Mouse (Mus musculus): ENCODE results near the gene Gm8439. TPM values are rescaled to one million over a fixed set of nuclear protein-coding genes. Genes with fewer than 3 reads are reported as not detected.

Gm8439 gene
- not detected for polyA plus RNA-seq (2012; fragmentation: generic; extraction: Trizol)

DNA sequence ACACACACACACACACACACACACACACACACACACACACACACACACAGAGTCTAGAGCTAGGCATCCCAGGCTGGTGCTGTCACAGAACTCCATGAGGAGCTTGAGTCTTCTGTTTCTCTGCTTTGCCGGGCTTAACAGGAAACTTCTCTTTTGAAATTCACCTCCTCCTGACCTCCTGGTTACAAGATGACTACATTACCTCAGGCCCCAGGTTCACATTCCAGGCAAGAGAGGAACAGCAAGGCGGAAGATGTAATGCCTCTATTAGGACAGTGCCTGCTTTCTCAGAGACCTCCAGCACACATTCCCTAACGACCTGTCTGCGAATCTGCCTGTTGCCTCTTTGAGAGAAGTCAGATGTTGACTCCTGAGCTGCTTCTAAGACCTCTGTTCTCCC lies at the start of gene Gm8439:
TSS of gene Gm8439 (plus strand) at position 301 of the 400 bp plus-strand sequence.
- H3K4me2 ChIP-seq (ENCODE audit: low read depth): peak within 1 kb of the TSS; percentile 13
- H3ac ChIP-seq (ENCODE audit: control insufficient read depth, insufficient read length): no peak within 1 kb of the TSS
- TF ChIP-seq MAX (IDR thresholded peaks at IDR 0.05; ENCODE audit: low read depth) (no peak), POLR2A (IDR thresholded peaks at IDR 0.05; ENCODE audit: insufficient read length, low read depth) (no peak), SRF (IDR thresholded peaks at IDR 0.05; ENCODE audit: control insufficient read depth, insufficient read length, low read depth) (no peak), MYOG (IDR thresholded peaks at IDR 0.05; ENCODE audit: control insufficient read depth in 1 of 3, insufficient read depth in 1 of 3, insufficient read length in 2 of 3, low read depth in 2 of 3) (no peak), CEBPB (IDR thresholded peaks at IDR 0.05; ENCODE audit: insufficient read depth, poor library complexity, severe bottlenecking) (no peak), REST (IDR thresholded peaks at IDR 0.05; ENCODE audit: insufficient read depth, insufficient read length) (no peak), TCF12 (IDR thresholded peaks at IDR 0.05; ENCODE audit: insufficient read depth, poor library complexity, severe bottlenecking) (no peak), POLR2AphosphoS2 (IDR thresholded peaks at IDR 0.05; ENCODE audit: insufficient read length, low read depth) (no peak), E2F4 (IDR thresholded peaks at IDR 0.05; ENCODE audit: insufficient read depth) (no peak), USF1 (IDR thresholded peaks at IDR 0.05; ENCODE audit: low read depth) (no peak), TCF3 (IDR thresholded peaks at IDR 0.05; ENCODE audit: insufficient read length, low read depth) (no peak), MYOD1 (IDR thresholded peaks at IDR 0.05; ENCODE audit: control insufficient read depth in 1 of 3, insufficient read length in 2 of 3, low read depth in 2 of 3) (no peak)
- H3K36me3 ChIP-seq (ENCODE audit: control insufficient read depth, insufficient read depth): no peaks in the 10 kb centered on the region
- no peak within 1 kb of the TSS for H3K4me3 ChIP-seq
- peaks cover 22% of the 10 kb centered on the region for H3K27me3 ChIP-seq (ENCODE audit: control insufficient read depth, insufficient read depth, insufficient read length)
- no peaks in the 10 kb centered on the region for H3K79me2 ChIP-seq (ENCODE audit: control insufficient read depth, insufficient read depth)

DNA sequence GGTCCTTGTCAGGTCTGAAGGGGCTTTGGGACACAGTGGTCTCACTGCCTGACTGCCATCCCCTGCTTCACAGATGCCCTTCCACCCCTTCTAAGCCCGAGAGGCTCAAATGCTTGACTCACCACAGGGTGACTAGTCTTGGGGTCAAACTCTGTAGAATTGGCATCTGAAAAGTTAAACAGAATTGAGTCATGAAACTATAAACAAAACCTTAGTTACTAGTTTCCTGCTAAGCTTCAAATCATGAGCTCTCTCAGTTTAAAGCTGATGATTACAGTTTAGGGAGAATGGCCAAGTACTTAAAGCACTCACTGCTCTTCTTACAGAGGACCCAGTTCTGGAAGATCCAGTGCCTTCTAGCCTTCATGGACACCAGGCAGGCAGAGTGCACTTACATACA lies 43.6 kb upstream of the Gm8439 start:
- Histone ChIP-seq H3K36me3 (ENCODE audit: control insufficient read depth, insufficient read depth) (peaks cover 63% of the 10 kb centered on the region), H3K4me2 (ENCODE audit: low read depth) (no peak overlapping the region), H3ac (ENCODE audit: control insufficient read depth, insufficient read length) (no peak overlapping the region), H3K79me2 (ENCODE audit: control insufficient read depth, insufficient read depth) (no peaks in the 10 kb centered on the region), H3K27me3 (ENCODE audit: control insufficient read depth, insufficient read depth, insufficient read length) (no peaks in the 10 kb centered on the region), H3K4me3 (no peak overlapping the region)
- TF ChIP-seq TCF12 (IDR thresholded peaks at IDR 0.05; ENCODE audit: insufficient read depth, poor library complexity, severe bottlenecking) (no peak), MYOG (IDR thresholded peaks at IDR 0.05; ENCODE audit: control insufficient read depth in 1 of 3, insufficient read depth in 1 of 3, insufficient read length in 2 of 3, low read depth in 2 of 3) (no peak), POLR2AphosphoS2 (IDR thresholded peaks at IDR 0.05; ENCODE audit: insufficient read length, low read depth) (no peak), MAX (IDR thresholded peaks at IDR 0.05; ENCODE audit: low read depth) (no peak), POLR2A (IDR thresholded peaks at IDR 0.05; ENCODE audit: insufficient read length, low read depth) (no peak), TCF3 (IDR thresholded peaks at IDR 0.05; ENCODE audit: insufficient read length, low read depth) (no peak), CEBPB (IDR thresholded peaks at IDR 0.05; ENCODE audit: insufficient read depth, poor library complexity, severe bottlenecking) (no peak), MYOD1 (IDR thresholded peaks at IDR 0.05; ENCODE audit: control insufficient read depth in 1 of 3, insufficient read length in 2 of 3, low read depth in 2 of 3) (no peak), USF1 (IDR thresholded peaks at IDR 0.05; ENCODE audit: low read depth) (no peak), SRF (IDR thresholded peaks at IDR 0.05; ENCODE audit: control insufficient read depth, insufficient read length, low read depth) (no peak), REST (IDR thresholded peaks at IDR 0.05; ENCODE audit: insufficient read depth, insufficient read length) (no peak), E2F4 (IDR thresholded peaks at IDR 0.05; ENCODE audit: insufficient read depth) (no peak)

DNA sequence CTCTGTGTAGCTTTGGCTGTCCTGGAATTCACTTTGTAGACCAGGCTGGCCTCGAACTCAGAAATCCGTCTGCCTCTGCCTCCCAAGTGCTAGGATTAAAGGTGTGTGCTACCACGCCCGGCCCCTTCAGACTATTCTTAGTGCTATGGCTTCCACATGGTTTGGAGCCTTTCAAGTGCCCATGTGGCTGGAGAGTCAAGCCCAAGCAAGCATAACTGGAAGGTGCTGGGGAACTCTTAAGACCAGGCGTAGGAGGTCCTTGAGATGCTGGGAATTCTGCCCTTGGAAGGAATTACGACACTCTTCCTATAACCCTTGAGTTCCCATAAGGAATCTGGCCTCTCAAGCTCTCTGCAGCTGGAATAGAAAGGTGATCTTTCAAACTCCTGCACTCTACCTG lies 32.0 kb upstream of the Gm8439 start:
- Histone ChIP-seq H3K36me3 (ENCODE audit: control insufficient read depth, insufficient read depth) (peaks cover 63% of the 10 kb centered on the region), H3K27me3 (ENCODE audit: control insufficient read depth, insufficient read depth, insufficient read length) (no peaks in the 10 kb centered on the region), H3K79me2 (ENCODE audit: control insufficient read depth, insufficient read depth) (peaks cover 5% of the 10 kb centered on the region), H3K4me3 (no peak overlapping the region), H3ac (ENCODE audit: control insufficient read depth, insufficient read length) (no peak overlapping the region), H3K4me2 (ENCODE audit: low read depth) (no peak overlapping the region)
- no peak for TF ChIP-seq POLR2A (IDR thresholded peaks at IDR 0.05; ENCODE audit: insufficient read length, low read depth)
- TF ChIP-seq MYOD1 (IDR thresholded peaks at IDR 0.05; ENCODE audit: control insufficient read depth in 1 of 3, insufficient read length in 2 of 3, low read depth in 2 of 3): no peak
- TF ChIP-seq E2F4 (IDR thresholded peaks at IDR 0.05; ENCODE audit: insufficient read depth): no peak
- TF ChIP-seq SRF (IDR thresholded peaks at IDR 0.05; ENCODE audit: control insufficient read depth, insufficient read length, low read depth): no peak
- no peak for TF ChIP-seq TCF3 (IDR thresholded peaks at IDR 0.05; ENCODE audit: insufficient read length, low read depth)
- no peak for TF ChIP-seq MYOG (IDR thresholded peaks at IDR 0.05; ENCODE audit: control insufficient read depth in 1 of 3, insufficient read depth in 1 of 3, insufficient read length in 2 of 3, low read depth in 2 of 3)
- no peak for TF ChIP-seq USF1 (IDR thresholded peaks at IDR 0.05; ENCODE audit: low read depth)
- TF ChIP-seq POLR2AphosphoS2 (IDR thresholded peaks at IDR 0.05; ENCODE audit: insufficient read length, low read depth): no peak
- no peak for TF ChIP-seq REST (IDR thresholded peaks at IDR 0.05; ENCODE audit: insufficient read depth, insufficient read length)
- TF ChIP-seq MAX (IDR thresholded peaks at IDR 0.05; ENCODE audit: low read depth): no peak
- no peak for TF ChIP-seq TCF12 (IDR thresholded peaks at IDR 0.05; ENCODE audit: insufficient read depth, poor library complexity, severe bottlenecking)

- Histone ChIP-seq H3ac (ENCODE audit: control insufficient read depth, insufficient read length) (no peak overlapping the region), H3K36me3 (ENCODE audit: control insufficient read depth, insufficient read depth) (peaks cover 22% of the 10 kb centered on the region)
- TF ChIP-seq TCF3 (IDR thresholded peaks at IDR 0.05; ENCODE audit: insufficient read length, low read depth) (no peak), USF1 (IDR thresholded peaks at IDR 0.05; ENCODE audit: low read depth) (no peak), MYOD1 (IDR thresholded peaks at IDR 0.05; ENCODE audit: control insufficient read depth in 1 of 3, insufficient read length in 2 of 3, low read depth in 2 of 3) (no peak), POLR2AphosphoS2 (IDR thresholded peaks at IDR 0.05; ENCODE audit: insufficient read length, low read depth) (no peak), SRF (IDR thresholded peaks at IDR 0.05; ENCODE audit: control insufficient read depth, insufficient read length, low read depth) (no peak), CEBPB (IDR thresholded peaks at IDR 0.05; ENCODE audit: insufficient read depth, poor library complexity, severe bottlenecking) (no peak), TCF12 (IDR thresholded peaks at IDR 0.05; ENCODE audit: insufficient read depth, poor library complexity, severe bottlenecking) (no peak), POLR2A (IDR thresholded peaks at IDR 0.05; ENCODE audit: insufficient read length, low read depth) (no peak)
These were observed 22.8 kb upstream of the Gm8439 start for GRCm38 (mm10) chr4:120565726-120566125.

More at GRCm38 (mm10) chr4:120565726-120566125, 22.8 kb upstream of the Gm8439 start:
- Histone ChIP-seq H3K4me2 (ENCODE audit: low read depth) (no peak overlapping the region), H3K79me2 (ENCODE audit: control insufficient read depth, insufficient read depth) (peaks cover 59% of the 10 kb centered on the region), H3K27me3 (ENCODE audit: control insufficient read depth, insufficient read depth, insufficient read length) (no peaks in the 10 kb centered on the region), H3K4me3 (no peak overlapping the region)
